Mouse (Mus musculus): Measurements from ENCODE around the gene Atp5d.

The Atp5d gene

DNA sequence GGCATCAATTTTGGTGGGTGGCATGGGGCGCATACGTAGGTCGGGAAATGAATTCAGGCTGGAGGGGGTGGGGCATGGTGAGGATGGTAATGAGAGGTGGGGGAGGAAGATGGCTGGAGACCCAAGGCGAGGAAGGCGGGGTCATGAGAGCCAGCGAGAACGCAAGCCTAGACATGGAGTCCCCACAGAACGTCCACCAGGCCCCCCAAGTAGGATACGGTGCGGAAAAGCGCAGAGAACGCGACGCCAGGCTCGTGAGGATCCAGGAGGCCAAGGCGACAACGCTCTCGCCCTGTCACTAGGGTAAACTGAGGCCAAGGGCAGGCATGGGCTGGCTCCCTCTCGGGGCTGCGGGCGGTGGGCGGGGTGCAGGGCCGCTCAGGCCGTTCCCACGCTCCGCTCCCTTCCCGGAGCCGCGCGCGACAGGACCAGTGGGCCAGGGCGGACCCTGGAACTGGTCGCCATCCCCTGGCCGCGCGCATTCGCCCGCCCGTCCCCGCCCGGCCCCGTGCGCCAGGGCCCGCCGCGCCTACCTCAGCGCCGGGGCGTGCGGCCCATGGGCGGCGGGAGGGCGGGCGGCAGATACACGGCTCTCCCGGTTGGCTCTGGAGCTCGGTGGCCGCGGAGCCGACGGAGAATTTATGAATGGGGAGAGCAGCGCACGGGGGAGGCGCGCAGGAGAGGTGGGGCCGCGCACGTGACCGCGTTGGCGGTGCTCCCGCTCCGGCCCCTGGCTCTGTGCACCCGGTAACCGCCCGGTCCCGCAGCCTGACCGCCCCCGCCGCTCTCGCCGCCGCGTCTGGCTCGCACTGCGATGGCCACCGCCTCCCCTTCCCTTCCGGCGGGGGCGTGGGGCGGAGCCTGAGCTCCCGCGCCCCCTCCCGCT is at the start of gene Atp5d:
Atp5d (plus strand) TSS at position 80 of the 886 bp plus-strand sequence.
- peak in 1 of 2 experiments; percentile 73 for DNase-seq (ENCODE audit: low spot score in 2 of 2)

- DNase-seq (ENCODE audit: low spot score in 2 of 2), result no peak
These were observed 49.3 kb upstream of the Atp5d start for GRCm38 (mm10) chr10:80089146-80089545.

- DNase-seq (ENCODE audit: low spot score in 2 of 2), result no peak
These were observed 46.9 kb upstream of the Atp5d start for GRCm38 (mm10) chr10:80091527-80091926.

- no peak for DNase-seq (ENCODE audit: low spot score in 2 of 2)
These were observed 45.7 kb upstream of the Atp5d start for GRCm38 (mm10) chr10:80092690-80093089.

DNA sequence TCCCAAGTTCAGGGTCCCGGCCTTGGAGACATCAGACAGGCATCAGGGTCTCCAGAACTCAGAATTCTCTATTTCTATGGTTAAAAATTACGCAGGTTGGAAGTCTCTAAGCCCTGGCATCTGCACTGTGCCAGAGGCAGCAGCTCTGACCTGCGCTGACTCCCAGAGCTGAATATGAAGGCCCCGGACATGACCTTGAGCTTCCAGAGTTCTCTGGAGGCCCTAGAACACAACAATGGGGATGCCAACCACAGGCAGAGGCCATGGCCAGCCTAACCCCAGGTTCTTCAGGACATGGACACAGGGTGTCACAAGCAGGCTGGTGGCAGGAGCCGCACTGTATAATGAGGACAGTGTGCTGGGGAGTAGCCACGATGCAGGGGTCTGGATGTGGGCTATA is 44.3 kb upstream of the Atp5d start:
- DNase-seq (ENCODE audit: low spot score in 2 of 2), result no peak

- DNase-seq (ENCODE audit: low spot score in 2 of 2), result no peak
These were observed 43.7 kb upstream of the Atp5d start for GRCm38 (mm10) chr10:80094684-80095083.

DNA sequence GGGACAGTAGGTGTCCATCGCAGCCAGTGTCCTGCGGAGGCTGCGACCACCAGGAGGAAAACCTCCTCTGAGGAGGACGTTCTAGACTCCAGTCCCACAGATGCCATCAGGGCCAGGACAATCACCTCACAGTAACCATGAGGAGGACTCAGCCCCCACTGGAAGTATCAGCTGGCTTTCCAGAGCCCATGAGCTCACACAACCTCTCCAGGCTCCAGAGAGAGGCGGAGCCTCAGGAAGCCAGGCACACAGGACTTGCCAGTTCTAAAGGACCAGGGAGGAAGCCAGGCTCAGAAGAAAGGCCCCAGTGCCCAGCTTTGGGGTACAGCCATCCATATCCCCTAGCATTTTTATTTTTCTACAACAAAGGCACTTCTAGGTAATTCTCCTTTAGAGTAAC is 42.9 kb upstream of the Atp5d start:
- DNase-seq (ENCODE audit: low spot score in 2 of 2), result no peak

GRCm38 (mm10) chr10:80097275-80097674 is 41.2 kb upstream of the Atp5d start:
- no peak for DNase-seq (ENCODE audit: low spot score in 2 of 2)

DNA sequence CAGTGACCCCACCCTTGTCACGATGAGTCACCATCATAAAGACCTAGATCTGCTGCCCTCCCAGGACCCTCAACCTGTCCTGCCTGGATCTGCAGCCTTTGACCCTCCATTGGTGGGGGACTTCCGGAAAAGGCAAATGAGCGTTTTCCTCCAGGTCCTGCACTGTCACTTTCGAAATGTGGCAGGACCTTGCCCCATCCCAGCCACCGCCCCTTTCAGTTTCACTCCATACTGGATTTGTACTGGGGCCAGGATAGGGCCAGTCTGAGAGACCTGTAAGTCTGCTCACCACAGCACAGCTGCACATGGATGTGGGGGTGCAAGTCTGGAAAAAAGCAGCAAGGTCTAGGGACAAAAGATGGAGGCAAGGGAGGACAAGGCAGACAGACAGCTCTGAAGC is 39.8 kb upstream of the Atp5d start:
- no peak for DNase-seq (ENCODE audit: low spot score in 2 of 2)

DNA sequence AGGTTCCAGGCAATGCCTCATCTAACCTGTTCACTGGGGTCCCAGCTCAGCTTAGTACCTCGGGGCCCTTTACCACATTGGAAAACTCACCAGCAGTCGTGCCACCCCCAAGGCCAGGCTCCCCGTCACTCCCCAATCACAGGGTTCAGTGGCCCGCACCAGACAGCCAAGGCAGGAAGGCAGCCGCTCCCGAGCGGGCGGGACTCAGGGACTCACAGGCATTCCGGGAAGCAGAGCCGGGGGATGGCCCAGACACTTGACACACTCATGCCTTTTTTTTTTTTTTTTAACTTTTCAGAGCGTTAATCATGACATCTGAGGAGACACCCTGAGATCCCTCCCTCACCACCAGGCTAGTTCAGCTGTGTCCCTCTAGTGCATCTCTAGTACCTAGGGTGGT is 37.5 kb upstream of the Atp5d start:
- no peak for DNase-seq (ENCODE audit: low spot score in 2 of 2)

GRCm38 (mm10) chr10:80102216-80102915 is 36.1 kb upstream of the Atp5d start:
- peak; percentile 52 to 80 for DNase-seq (ENCODE audit: low spot score in 2 of 2)

DNA sequence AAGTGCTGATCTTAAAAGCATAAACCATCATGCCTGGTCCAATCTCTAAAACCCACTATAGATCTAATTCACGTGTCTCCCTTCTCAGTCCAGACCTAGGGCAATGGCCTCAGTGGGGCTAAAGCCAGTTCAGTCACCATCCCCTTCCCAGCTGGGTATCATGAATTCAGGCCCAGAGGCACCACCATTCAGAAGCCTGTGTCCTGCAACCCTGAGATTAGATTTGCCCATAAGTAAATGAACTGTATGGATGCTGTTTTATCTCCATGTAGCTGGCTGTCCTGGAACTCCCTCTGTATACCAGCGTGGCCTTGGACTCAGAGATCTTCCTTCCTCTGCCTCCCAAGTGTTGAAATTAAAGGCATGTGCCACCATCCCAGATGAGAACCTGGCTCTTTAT is 35.4 kb upstream of the Atp5d start:
- DNase-seq (ENCODE audit: low spot score in 2 of 2), result no peak

GRCm38 (mm10) chr10:80104181-80104580 is 34.3 kb upstream of the Atp5d start:
- no peak for DNase-seq (ENCODE audit: low spot score in 2 of 2)

DNA sequence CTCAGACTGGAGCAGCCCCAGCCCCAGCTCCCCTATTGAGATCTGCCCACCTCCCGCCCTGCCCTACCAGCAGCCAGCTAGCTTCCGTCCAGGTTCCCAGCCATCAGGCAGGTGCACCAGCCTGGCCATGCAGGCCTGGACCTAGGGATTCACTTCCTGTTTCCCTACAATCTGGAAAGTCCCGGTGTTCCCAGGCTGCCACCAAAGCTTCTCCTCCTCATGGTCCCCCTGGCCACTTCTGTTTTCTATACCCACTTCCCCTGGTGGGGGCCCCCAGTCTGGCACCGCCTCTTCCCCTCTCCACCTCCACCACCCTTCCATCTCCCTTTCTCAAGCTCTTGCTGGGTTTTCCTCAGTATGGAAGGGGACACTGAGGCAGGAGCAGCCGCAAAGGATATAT is 33.0 kb upstream of the Atp5d start, which contains the start of gene Sbno2:
Sbno2 (minus strand) TSS at position 112 of the 400 bp plus-strand sequence.
- DNase-seq (ENCODE audit: low spot score in 2 of 2), result no peak

GRCm38 (mm10) chr10:80105926-80106325 is 32.5 kb upstream of the Atp5d start:
- DNase-seq (ENCODE audit: low spot score in 2 of 2), result no peak

- DNase-seq (ENCODE audit: low spot score in 2 of 2), result no peak
These were observed 30.8 kb upstream of the Atp5d start for GRCm38 (mm10) chr10:80107678-80108077.

- peak; percentile 78 to 80 for DNase-seq (ENCODE audit: low spot score in 2 of 2)
These were observed 23.8 kb upstream of the Atp5d start for GRCm38 (mm10) chr10:80114341-80115284.

DNA sequence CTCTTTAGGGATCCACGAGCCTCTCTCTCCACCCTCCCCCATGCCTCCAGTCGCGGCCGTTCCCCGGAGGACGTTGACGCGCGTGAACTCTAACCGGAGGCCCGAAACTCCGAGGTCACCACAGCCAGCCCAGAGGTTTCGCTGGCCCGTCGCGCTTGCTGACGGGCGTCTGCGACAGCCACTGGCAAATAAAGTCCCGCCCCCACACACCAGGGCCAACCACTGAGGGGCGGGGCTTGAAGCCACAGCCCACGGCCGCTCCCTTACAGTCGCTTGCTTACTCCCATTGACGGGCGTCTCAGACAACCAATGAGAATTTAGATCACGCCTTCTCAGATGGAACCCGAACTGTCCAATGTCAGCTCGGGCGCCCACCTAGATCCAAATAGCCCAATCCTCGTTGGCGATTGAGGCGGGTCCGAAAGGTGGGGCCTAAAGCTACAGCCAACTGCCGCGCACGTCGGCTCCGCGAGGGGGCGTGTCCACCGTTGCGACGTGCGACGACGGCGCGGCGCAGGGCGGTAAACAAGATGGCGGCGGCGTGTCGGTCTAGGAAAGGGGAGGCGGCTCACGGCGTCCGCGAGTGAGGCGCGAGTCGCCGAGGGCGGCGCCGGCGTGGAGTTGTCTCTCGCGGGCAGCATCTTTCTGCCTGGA is 23.0 kb upstream of the Atp5d start, which contains the start of gene Stk11:
Stk11 (plus strand) TSS at position 514 of the 654 bp plus-strand sequence.
- peak; percentile 99 for DNase-seq (ENCODE audit: low spot score in 2 of 2)

DNA sequence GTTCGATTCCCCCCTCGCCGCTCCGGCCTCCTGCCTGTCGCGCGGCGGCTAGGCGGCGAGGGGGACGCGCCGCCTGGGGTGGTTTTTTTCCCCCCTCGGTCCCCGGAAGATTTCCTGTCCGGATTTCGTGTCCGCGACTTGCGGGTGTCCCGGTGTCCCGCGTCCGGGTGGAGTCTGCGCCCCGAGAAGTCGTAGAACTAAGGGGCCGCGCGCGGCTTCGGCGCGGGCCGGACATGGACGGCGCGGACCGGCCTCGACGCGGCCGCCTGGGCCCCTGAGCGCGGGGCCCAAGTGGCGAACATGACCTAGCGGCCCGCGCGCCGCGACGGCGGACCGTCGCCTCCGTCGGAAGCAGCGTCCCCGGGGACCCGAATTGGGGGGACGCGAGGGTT is 22.5 kb upstream of the Atp5d start:
- DNase-seq (ENCODE audit: low spot score in 2 of 2), result no peak

GRCm38 (mm10) chr10:80116563-80116926 is 21.9 kb upstream of the Atp5d start:
- DNase-seq (ENCODE audit: low spot score in 2 of 2), result peak in 1 of 2 experiments; percentile 24

Measured in frontal cortex, postnatal 10 days (tissue).